Mouse (Mus musculus) WW6 (cell line): Measurements from ENCODE around the gene Ino80.
"Not testable (repeated sequence)": the region's sequence is repeated elsewhere in the genome, so short reads cannot be mapped to it uniquely, and the experiment has no call there.

ENCODE experiments used
- DNase-seq: peaks from one replicate; pipeline ENCODE4 v3.0.0-alpha.2; 2013; ENCODE audit warnings: low read depth, low spot score

The Ino80 gene

GRCm38 (mm10) chr2:119477571-119478396 is at the start of gene Ino80:
TSS of gene Ino80 (minus strand) at chr2:119477687.
- DNase-seq = peak; percentile 97

GRCm38 (mm10) chr2:119525422-119525821 is 47.9 kb upstream of the Ino80 start:
- DNase-seq = no peak

- no peak for DNase-seq
These were observed 46.3 kb upstream of the Ino80 start for GRCm38 (mm10) chr2:119523836-119524235.

GRCm38 (mm10) chr2:119520550-119520949 is 43.1 kb upstream of the Ino80 start:
- no peak for DNase-seq

GRCm38 (mm10) chr2:119516811-119517210 is 39.3 kb upstream of the Ino80 start:
- DNase-seq = no peak

GRCm38 (mm10) chr2:119514026-119514522 is 36.6 kb upstream of the Ino80 start:
- no peak for DNase-seq

- peak; percentile 14 for DNase-seq
These were observed 34.8 kb upstream of the Ino80 start for GRCm38 (mm10) chr2:119512292-119512691.

GRCm38 (mm10) chr2:119510856-119511255 is 33.4 kb upstream of the Ino80 start:
- no peak for DNase-seq

- not testable (repeated sequence) for DNase-seq
These were observed 31.0 kb upstream of the Ino80 start for GRCm38 (mm10) chr2:119508518-119508917.

- DNase-seq = peak; percentile 11
These were observed 29.6 kb upstream of the Ino80 start for GRCm38 (mm10) chr2:119507108-119507507.

GRCm38 (mm10) chr2:119500965-119501652 is 23.6 kb upstream of the Ino80 start:
- no peak for DNase-seq

- no peak for DNase-seq
These were observed 21.4 kb upstream of the Ino80 start for GRCm38 (mm10) chr2:119498859-119499258.

- no peak for DNase-seq
These were observed 18.6 kb upstream of the Ino80 start for GRCm38 (mm10) chr2:119496082-119496481.

- no peak for DNase-seq
These were observed 14.5 kb upstream of the Ino80 start for GRCm38 (mm10) chr2:119491953-119492352.

GRCm38 (mm10) chr2:119486488-119486887 is 9.0 kb upstream of the Ino80 start:
- peak; percentile 75 for DNase-seq

- no peak for DNase-seq
These were observed 4.8 kb upstream of the Ino80 start for GRCm38 (mm10) chr2:119482307-119482706.

- no peak for DNase-seq
These were observed 886 bp upstream of the Ino80 start for GRCm38 (mm10) chr2:119478397-119478749.

- peak; percentile 40 for DNase-seq
These were observed 681 bp downstream of the Ino80 start for GRCm38 (mm10) chr2:119476621-119477391.

- DNase-seq = no peak
These were observed 1.3 kb downstream of the Ino80 start for GRCm38 (mm10) chr2:119476166-119476565.

- DNase-seq = peak; percentile 55
These were observed 13.5 kb downstream of the Ino80 start for GRCm38 (mm10) chr2:119463945-119464344.

- peak; percentile 14 for DNase-seq
These were observed 14.2 kb downstream of the Ino80 start for GRCm38 (mm10) chr2:119463114-119463775.
